Mouse (Mus musculus): ENCODE data around the gene Gria4. TPM values are rescaled to one million over a fixed set of nuclear protein-coding genes. Genes with fewer than 3 reads are reported as not detected.

Gene Gria4
- polyA plus RNA-seq, 1 experiment: not detected

DNA sequence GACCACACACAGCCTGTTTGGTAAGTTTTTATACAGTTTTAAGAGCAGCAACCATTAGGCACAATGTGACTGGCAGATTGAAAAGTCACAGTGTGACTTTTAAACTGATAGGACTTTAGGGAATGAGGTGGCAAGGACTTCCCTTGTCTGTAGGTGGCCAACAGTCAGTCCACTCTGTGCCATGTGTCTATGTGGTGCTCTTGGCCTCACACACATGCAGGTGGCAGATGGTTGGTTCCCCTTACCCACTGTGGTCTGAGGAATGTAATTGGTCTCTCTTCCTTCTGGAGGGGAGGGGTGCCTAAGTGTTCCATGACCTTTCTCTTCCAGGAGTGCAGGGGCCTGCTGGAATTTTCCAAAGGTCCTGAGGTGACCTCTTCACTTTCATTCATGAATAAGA lies 137.1 kb downstream of the Gria4 start:
- no peaks in the 10 kb centered on the region for H3K4me1 ChIP-seq (ENCODE audit: control insufficient read depth, insufficient read depth, insufficient read length)
- TF ChIP-seq POLR2A (IDR thresholded peaks at IDR 0.05; ENCODE audit: low read depth, low read length): no peak
- TF ChIP-seq CTCF (IDR thresholded peaks at IDR 0.05; ENCODE audit: extremely low read depth, insufficient read depth, insufficient read length, insufficient replicate concordance): no peak
- H3K4me3 ChIP-seq (ENCODE audit: extremely low read depth, insufficient read depth, insufficient read length): no peak overlapping the region
- no peaks in the 10 kb centered on the region for H3K36me3 ChIP-seq (ENCODE audit: control insufficient read depth, insufficient read depth, low read length)
- no peaks in the 10 kb centered on the region for H3K27me3 ChIP-seq (ENCODE audit: control insufficient read depth, insufficient read depth, low read length)
- H3K27ac ChIP-seq (ENCODE audit: insufficient read depth, low read length): no peak overlapping the region
- no peak for DNase-seq (ENCODE audit: low read depth in 1 of 2, low spot score in 2 of 2)

DNA sequence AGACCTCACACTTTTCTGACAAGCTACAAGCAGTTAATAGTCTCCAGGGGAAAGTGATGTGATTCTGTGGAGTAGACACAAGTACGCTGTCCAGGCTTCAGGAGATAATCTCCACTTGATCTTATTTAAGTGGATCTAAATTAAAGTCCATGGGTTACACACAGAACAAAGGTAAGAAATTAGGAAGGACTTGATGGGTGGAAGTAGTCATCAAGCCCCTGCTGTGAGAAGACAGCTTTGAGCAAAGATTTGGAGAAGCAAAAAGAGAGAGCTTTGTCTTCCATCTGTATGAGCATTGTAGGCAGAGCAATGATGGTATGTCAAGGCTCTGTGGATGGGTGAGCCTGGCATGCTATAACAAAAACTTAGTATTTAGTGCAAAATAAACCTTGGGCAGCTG lies 141.7 kb downstream of the Gria4 start:
- WGBS: 77% methylated on average over 1 of the region's 1 CpGs
- no peak for DNase-seq (ENCODE audit: low read depth in 1 of 2, low spot score in 2 of 2)
- H3K27ac ChIP-seq (ENCODE audit: insufficient read depth, low read length): no peak overlapping the region
- H3K4me3 ChIP-seq (ENCODE audit: extremely low read depth, insufficient read depth, insufficient read length): no peak overlapping the region
- no peaks in the 10 kb centered on the region for H3K36me3 ChIP-seq (ENCODE audit: control insufficient read depth, insufficient read depth, low read length)
- no peaks in the 10 kb centered on the region for H3K4me1 ChIP-seq (ENCODE audit: control insufficient read depth, insufficient read depth, insufficient read length)
- TF ChIP-seq POLR2A (IDR thresholded peaks at IDR 0.05; ENCODE audit: low read depth, low read length): no peak
- TF ChIP-seq CTCF (IDR thresholded peaks at IDR 0.05; ENCODE audit: extremely low read depth, insufficient read depth, insufficient read length, insufficient replicate concordance): no peak
- H3K27me3 ChIP-seq (ENCODE audit: control insufficient read depth, insufficient read depth, low read length): no peaks in the 10 kb centered on the region

DNA sequence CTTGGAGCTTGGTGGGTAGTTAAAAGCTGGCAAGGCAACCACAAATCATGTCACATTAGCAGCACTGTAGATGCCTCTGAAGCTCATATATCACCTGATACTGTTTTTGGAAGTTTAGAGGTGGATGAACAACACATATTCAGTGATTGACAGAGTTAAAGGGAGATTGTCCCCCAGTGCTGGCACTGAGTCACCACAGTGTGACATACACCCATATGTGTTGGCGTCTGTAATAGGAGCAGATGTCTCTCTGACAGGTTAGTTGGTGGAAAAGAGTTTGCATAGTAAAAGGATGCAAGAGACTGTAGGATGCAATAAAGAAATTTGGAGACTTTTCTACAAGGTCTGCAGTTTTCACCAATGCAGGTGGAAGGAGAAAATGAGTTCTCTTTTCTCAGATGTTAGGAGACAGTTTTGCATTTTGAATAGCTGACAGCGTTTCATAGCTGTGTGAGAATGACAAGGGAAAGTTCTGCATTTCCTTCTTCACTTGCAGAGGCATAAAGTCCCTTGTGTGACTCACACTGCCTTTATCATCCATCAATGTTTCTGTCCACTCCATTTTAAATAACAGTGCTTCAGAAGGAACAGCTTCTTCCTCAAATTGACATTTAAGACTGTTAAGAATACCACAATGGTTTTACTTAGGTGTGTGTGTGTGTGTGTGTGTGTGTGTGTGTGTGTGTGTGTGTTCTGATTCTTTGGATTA lies 156.7 kb downstream of the Gria4 start:
- 31% methylated on average over 2 of the region's 2 CpGs for WGBS

DNA sequence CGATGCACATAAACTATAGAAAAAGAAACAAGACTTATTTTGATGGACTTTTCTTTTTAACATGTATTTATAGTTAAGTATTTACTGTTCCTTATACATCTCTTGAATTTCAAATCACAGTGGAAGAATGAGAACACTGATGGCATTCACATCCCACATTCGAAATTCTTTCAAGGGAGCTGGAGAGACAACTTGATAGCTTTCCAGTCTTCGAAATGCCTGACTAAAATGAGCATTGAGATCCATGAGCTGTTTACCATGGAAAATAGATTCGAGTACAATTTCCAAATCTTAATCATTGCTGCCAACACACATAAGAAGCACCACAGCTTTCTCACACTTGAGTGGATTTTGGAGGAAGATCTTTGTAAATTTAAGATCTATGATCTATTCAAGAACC lies 164.1 kb downstream of the Gria4 start:
- H3K36me3 ChIP-seq (ENCODE audit: control insufficient read depth, insufficient read depth, low read length): no peaks in the 10 kb centered on the region
- no peaks in the 10 kb centered on the region for H3K4me1 ChIP-seq (ENCODE audit: control insufficient read depth, insufficient read depth, insufficient read length)
- DNase-seq (ENCODE audit: low read depth in 1 of 2, low spot score in 2 of 2): no peak
- no peaks in the 10 kb centered on the region for H3K27me3 ChIP-seq (ENCODE audit: control insufficient read depth, insufficient read depth, low read length)
- WGBS: 68% methylated on average over 4 of the region's 4 CpGs
- no peak overlapping the region for H3K27ac ChIP-seq (ENCODE audit: insufficient read depth, low read length)
- H3K4me3 ChIP-seq (ENCODE audit: extremely low read depth, insufficient read depth, insufficient read length): no peak overlapping the region
- TF ChIP-seq POLR2A (IDR thresholded peaks at IDR 0.05; ENCODE audit: low read depth, low read length) (no peak), CTCF (IDR thresholded peaks at IDR 0.05; ENCODE audit: extremely low read depth, insufficient read depth, insufficient read length, insufficient replicate concordance) (no peak)

More for the DNA sequence above, 156.7 kb downstream of the Gria4 start:
- no peaks in the 10 kb centered on the region for H3K27me3 ChIP-seq (ENCODE audit: control insufficient read depth, insufficient read depth, low read length)
- DNase-seq (ENCODE audit: low read depth in 1 of 2, low spot score in 2 of 2): no peak
- H3K4me1 ChIP-seq (ENCODE audit: control insufficient read depth, insufficient read depth, insufficient read length): no peaks in the 10 kb centered on the region
- H3K27ac ChIP-seq (ENCODE audit: insufficient read depth, low read length): no peak overlapping the region
- no peaks in the 10 kb centered on the region for H3K36me3 ChIP-seq (ENCODE audit: control insufficient read depth, insufficient read depth, low read length)
- no peak overlapping the region for H3K4me3 ChIP-seq (ENCODE audit: extremely low read depth, insufficient read depth, insufficient read length)
- TF ChIP-seq POLR2A (IDR thresholded peaks at IDR 0.05; ENCODE audit: low read depth, low read length): no peak

DNA sequence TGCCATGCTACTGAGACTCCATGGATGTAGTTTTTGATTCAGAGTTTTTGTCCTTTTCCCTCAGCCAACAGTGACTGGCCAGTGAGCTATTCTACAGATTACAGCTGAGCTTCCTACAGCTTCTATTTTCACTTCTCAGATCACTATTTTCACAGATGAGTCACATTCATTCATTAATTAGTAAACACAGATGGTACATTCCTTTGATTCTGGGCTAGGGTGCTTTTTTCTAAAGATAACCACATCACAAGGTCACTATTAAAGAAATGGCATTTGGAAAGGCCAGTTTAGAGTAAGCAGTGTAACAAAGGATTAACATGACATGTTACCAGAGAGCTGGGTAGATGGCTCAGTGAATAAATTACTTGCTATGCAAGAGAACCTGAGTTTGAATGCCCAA lies 180.7 kb downstream of the Gria4 start:
- Histone ChIP-seq H3K4me3 (ENCODE audit: extremely low read depth, insufficient read depth, insufficient read length) (no peak overlapping the region), H3K36me3 (ENCODE audit: control insufficient read depth, insufficient read depth, low read length) (no peaks in the 10 kb centered on the region), H3K27ac (ENCODE audit: insufficient read depth, low read length) (no peak overlapping the region), H3K4me1 (ENCODE audit: control insufficient read depth, insufficient read depth, insufficient read length) (no peaks in the 10 kb centered on the region), H3K27me3 (ENCODE audit: control insufficient read depth, insufficient read depth, low read length) (no peaks in the 10 kb centered on the region)
- no peak for DNase-seq (ENCODE audit: low read depth in 1 of 2, low spot score in 2 of 2)
- TF ChIP-seq CTCF (IDR thresholded peaks at IDR 0.05; ENCODE audit: extremely low read depth, insufficient read depth, insufficient read length, insufficient replicate concordance) (no peak), POLR2A (IDR thresholded peaks at IDR 0.05; ENCODE audit: low read depth, low read length) (no peak)

DNA sequence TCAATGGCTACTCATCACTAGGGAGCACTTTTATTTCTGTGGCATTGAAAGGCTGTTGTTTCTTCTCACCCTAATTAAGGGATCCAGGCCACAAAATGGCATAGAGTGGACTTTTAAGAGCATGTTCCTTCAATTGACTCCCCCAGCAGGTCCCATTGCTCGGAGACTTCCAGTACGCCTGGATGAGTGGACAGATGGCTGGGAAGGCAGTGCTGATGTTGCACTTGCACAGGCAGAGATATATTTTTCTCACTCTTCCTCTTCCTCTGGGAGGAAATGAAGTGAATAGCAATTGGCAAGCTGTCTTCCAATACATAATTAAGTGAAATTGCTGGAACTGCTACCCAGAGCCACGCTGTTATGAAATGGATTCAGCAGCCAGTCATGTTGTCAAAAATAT lies 190.7 kb downstream of the Gria4 start:
- no peaks in the 10 kb centered on the region for H3K27me3 ChIP-seq (ENCODE audit: control insufficient read depth, insufficient read depth, low read length)
- 85% methylated on average over 3 of the region's 3 CpGs for WGBS
- H3K27ac ChIP-seq (ENCODE audit: insufficient read depth, low read length): no peak overlapping the region
- no peak overlapping the region for H3K4me3 ChIP-seq (ENCODE audit: extremely low read depth, insufficient read depth, insufficient read length)
- H3K4me1 ChIP-seq (ENCODE audit: control insufficient read depth, insufficient read depth, insufficient read length): no peaks in the 10 kb centered on the region
- no peaks in the 10 kb centered on the region for H3K36me3 ChIP-seq (ENCODE audit: control insufficient read depth, insufficient read depth, low read length)
- TF ChIP-seq POLR2A (IDR thresholded peaks at IDR 0.05; ENCODE audit: low read depth, low read length): no peak
- DNase-seq (ENCODE audit: low read depth in 1 of 2, low spot score in 2 of 2): no peak

DNA sequence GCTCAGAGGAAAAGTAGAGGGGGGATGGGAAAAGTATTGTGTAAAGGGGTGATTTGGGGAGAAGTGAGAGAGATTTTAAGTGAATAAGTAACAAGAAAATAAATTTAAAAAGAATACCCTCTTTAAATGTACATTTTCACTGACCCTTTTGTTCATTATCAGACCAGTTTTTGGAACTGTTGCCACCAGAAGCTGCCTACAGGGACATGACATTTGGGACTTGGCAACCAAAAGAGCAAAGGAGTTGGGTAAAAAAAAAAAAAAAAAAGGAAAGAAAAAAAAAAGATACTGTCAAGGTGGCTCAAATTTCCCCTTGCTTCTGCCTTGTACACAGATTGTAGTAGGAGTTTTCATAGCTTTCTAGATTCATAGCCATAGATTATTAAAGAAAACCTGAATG lies 191.8 kb downstream of the Gria4 start:
- no peaks in the 10 kb centered on the region for H3K36me3 ChIP-seq (ENCODE audit: control insufficient read depth, insufficient read depth, low read length)
- H3K4me3 ChIP-seq (ENCODE audit: extremely low read depth, insufficient read depth, insufficient read length): no peak overlapping the region
- TF ChIP-seq POLR2A (IDR thresholded peaks at IDR 0.05; ENCODE audit: low read depth, low read length) (no peak), CTCF (IDR thresholded peaks at IDR 0.05; ENCODE audit: extremely low read depth, insufficient read depth, insufficient read length, insufficient replicate concordance) (no peak)
- H3K27me3 ChIP-seq (ENCODE audit: control insufficient read depth, insufficient read depth, low read length): no peaks in the 10 kb centered on the region
- DNase-seq (ENCODE audit: low read depth in 1 of 2, low spot score in 2 of 2): no peak
- no peaks in the 10 kb centered on the region for H3K4me1 ChIP-seq (ENCODE audit: control insufficient read depth, insufficient read depth, insufficient read length)
- no peak overlapping the region for H3K27ac ChIP-seq (ENCODE audit: insufficient read depth, low read length)
